Mouse (Mus musculus) bone marrow, adult 2 months (tissue): Measurements from ENCODE around the gene Uba2.

Experiments
- CTCF ChIP-seq: fragments of 200-500 bp; IDR thresholded peaks from 2 replicates; pipeline ENCODE4 v1.5.1; 2011; ENCODE audit warnings: low read length, control low read depth; ENCODE audit not compliant: control insufficient read depth, insufficient read depth
- POLR2A ChIP-seq: fragments of 200-500 bp; IDR thresholded peaks from 2 replicates; pipeline ENCODE4 v1.6.1; 2011; ENCODE audit warnings: low read depth, mild to moderate bottlenecking, control low read depth, low read length, borderline replicate concordance; ENCODE audit not compliant: control insufficient read depth

GRCm38 (mm10) chr7:34131118-34131517 is 38.3 kb downstream of the Uba2 start:
- TF ChIP-seq POLR2A (no peak), CTCF (no peak)
